Mouse (Mus musculus) liver, embryonic 14.5 days (tissue): Measurements from ENCODE around the gene Dlx4. TPM values are rescaled to one million over a fixed set of nuclear protein-coding genes. Genes with fewer than 3 reads are reported as not detected.

Source experiments
- ATAC-seq: fragments of 200-750 bp; cut with Nextera tagmentation; 2 replicates; pipeline ENCODE4 v1.8.0; 2017; ENCODE audit warnings: moderate number of reproducible peaks, mild to moderate bottlenecking, moderate library complexity; ENCODE audit not compliant: insufficient read depth
- DNase-seq, 3 experiments: peaks; one replicate each; pipeline ENCODE4 v3.0.0-alpha.2; 2012 to 2013; ENCODE audit warnings: low read depth in 3 of 3, low spot score in 3 of 3
- H3K27ac ChIP-seq: fragments of 300-500 bp; sonication (generic); 2 replicates; pipeline ENCODE4 v1.5.1; 2014; ENCODE audit warnings: moderate library complexity, mild to moderate bottlenecking, control low read depth, inconsistent platforms
- H3K27me3 ChIP-seq: fragments of 300-500 bp; sonication (generic); 2 replicates; pipeline ENCODE4 v1.6.1; 2014; ENCODE audit warnings: mild to moderate bottlenecking, low read length, moderate library complexity; ENCODE audit not compliant: control insufficient read depth, insufficient read depth
- H3K36me3 ChIP-seq: fragments of 300-500 bp; sonication (generic); replicated peaks from 2 replicates; pipeline ENCODE4 v1.6.1; 2014; ENCODE audit warnings: low read depth; ENCODE audit not compliant: control insufficient read depth, insufficient read depth
- H3K4me1 ChIP-seq, 2 experiments: fragments of 200-500 bp in 1 of 2; fragments of 300-500 bp in 1 of 2; sonication (generic) in 1 of 2; replicated peaks; 2 replicates each; pipeline ENCODE4 v1.6.1; 2012 to 2014; ENCODE audit warnings: antibody characterized with exemption in 1 of 2, inconsistent platforms in 1 of 2, low read length in 1 of 2; ENCODE audit not compliant: control insufficient read depth in 2 of 2, insufficient read depth in 2 of 2
- H3K4me2 ChIP-seq: fragments of 300-500 bp; sonication (generic); 2 replicates; pipeline ENCODE4 v1.6.1; 2014; ENCODE audit warnings: low read depth, mild to moderate bottlenecking, control low read depth, moderate library complexity
- H3K4me3 ChIP-seq, 2 experiments: fragments of 200-500 bp in 1 of 2; fragments of 300-500 bp in 1 of 2; sonication (generic) in 1 of 2; 2 replicates each; pipeline ENCODE4 v1.5.1; 2012 to 2014; ENCODE audit warnings: low read depth in 2 of 2, low read length in 2 of 2, mild to moderate bottlenecking in 2 of 2, control low read depth in 1 of 2, inconsistent platforms in 1 of 2, moderate library complexity in 1 of 2; ENCODE audit not compliant: insufficient read depth in 1 of 2
- H3K9ac ChIP-seq: fragments of 300-500 bp; sonication (generic); replicated peaks from 2 replicates; pipeline ENCODE4 v1.6.1; 2014; ENCODE audit warnings: mild to moderate bottlenecking, control low read depth, moderate library complexity
- H3K9me3 ChIP-seq: fragments of 300-500 bp; sonication (generic); 2 replicates; pipeline ENCODE4 v1.6.1; 2016; ENCODE audit warnings: low read length, mixed read lengths; ENCODE audit not compliant: control insufficient read depth
- CTCF ChIP-seq: IDR thresholded peaks from 2 replicates; pipeline ENCODE4 v1.5.1; 2016; ENCODE audit warnings: antibody characterized with exemption, low read depth, control low read depth
- EP300 ChIP-seq: IDR thresholded peaks from 2 replicates; pipeline ENCODE4 v1.6.1; 2016; ENCODE audit warnings: antibody characterized with exemption, low read depth
- WGBS: fragments of 180-500 bp; shearing (Covaris S2); extraction: QIAGEN DNeasy Blood & Tissue Kit; methylation state at CpG from one replicate; pipeline ENCODE4 v1.1.7; 2014; ENCODE audit not compliant: insufficient replicate concordance; 5-methylcytosine and 5-hydroxymethylcytosine counted together
- polyA plus RNA-seq, 2 experiments: library from polyadenylated mRNA; depleted of rRNA in 1 of 2; stranded (reverse) in 1 of 2; unstranded in 1 of 2; fragments of >200 nt; fragmentation: Nextera tagmentation in 1 of 2; extraction: Ambion mirVana in 1 of 2; gene quantifications; 2 replicates each; pipeline versions ENCODE4 v1.2.1 to v1.2.3; 2012 to 2014

The Dlx4 gene
- polyA plus RNA-seq, 2 experiments = 0.09 TPM; not detected in 1

- no peak overlapping the region for H3K27ac ChIP-seq
- no peak overlapping the region for H3K4me3 ChIP-seq
- TF ChIP-seq EP300 (no peak), CTCF (no peak)
- WGBS = 69% methylated on average over 5 of the region's 5 CpGs
- H3K27me3 ChIP-seq = no peaks in the 10 kb centered on the region
- no peak overlapping the region for H3K9ac ChIP-seq
- H3K4me2 ChIP-seq = no peak overlapping the region
- no peak for DNase-seq
- H3K4me1 ChIP-seq = peaks cover 0 to 4% of the 10 kb centered on the region in 2 experiments; a peak in 1 of 4 replicates
- ATAC-seq = no peak
- H3K36me3 ChIP-seq = no peaks in the 10 kb centered on the region
- H3K9me3 ChIP-seq = no peaks in the 10 kb centered on the region
Observed at GRCm38 (mm10) chr11:95098346-95099095, 47.5 kb downstream of the Dlx4 start.

- Histone ChIP-seq H3K27ac (no peak overlapping the region), H3K36me3 (no peaks in the 10 kb centered on the region), H3K4me1 (peaks cover 0 to 4% of the 10 kb centered on the region in 2 experiments; a peak in 1 of 4 replicates), H3K9ac (no peak overlapping the region), H3K9me3 (no peaks in the 10 kb centered on the region), H3K4me2 (no peak overlapping the region), H3K4me3 (no peak overlapping the region), H3K27me3 (no peaks in the 10 kb centered on the region)
- DNase-seq = no peak
- ATAC-seq = no peak
- TF ChIP-seq CTCF (no peak), EP300 (no peak)
- WGBS = 57% methylated on average over 6 of the region's 6 CpGs
Observed at GRCm38 (mm10) chr11:95097889-95098288, 48.2 kb downstream of the Dlx4 start.

- Histone ChIP-seq H3K9ac (no peak overlapping the region), H3K36me3 (no peaks in the 10 kb centered on the region), H3K27me3 (no peaks in the 10 kb centered on the region), H3K4me2 (no peak overlapping the region), H3K27ac (no peak overlapping the region), H3K9me3 (no peaks in the 10 kb centered on the region), H3K4me1 (peaks cover 0 to 4% of the 10 kb centered on the region in 2 experiments; a peak in 1 of 4 replicates), H3K4me3 (no peak overlapping the region)
- TF ChIP-seq CTCF (no peak), EP300 (no peak)
- WGBS = 57% methylated on average over 4 of the region's 4 CpGs
- DNase-seq (no peak), ATAC-seq (peak; percentile 41; the same call in 1 of the 2 replicates)
Observed at GRCm38 (mm10) chr11:95096608-95097373, 49.3 kb downstream of the Dlx4 start.

- TF ChIP-seq CTCF = no peak
- no peak for TF ChIP-seq EP300
- Histone ChIP-seq H3K27ac (no peak overlapping the region), H3K4me2 (no peak overlapping the region), H3K36me3 (no peaks in the 10 kb centered on the region), H3K4me3 (no peak overlapping the region), H3K4me1 (peaks cover 0 to 4% of the 10 kb centered on the region in 2 experiments; a peak in 1 of 4 replicates), H3K27me3 (no peaks in the 10 kb centered on the region), H3K9me3 (no peaks in the 10 kb centered on the region), H3K9ac (no peak overlapping the region)
- ATAC-seq (no peak), DNase-seq (no peak)
- WGBS = 67% methylated on average over 10 of the region's 10 CpGs
Observed at GRCm38 (mm10) chr11:95095596-95095995, 50.5 kb downstream of the Dlx4 start.

GRCm38 (mm10) chr11:95093077-95093476 lies 53.0 kb downstream of the Dlx4 start:
- no peak for ATAC-seq
- Histone ChIP-seq H3K27ac (no peak overlapping the region), H3K27me3 (no peaks in the 10 kb centered on the region), H3K4me3 (no peak overlapping the region), H3K9ac (no peak overlapping the region), H3K4me1 (peaks cover 0 to 4% of the 10 kb centered on the region in 2 experiments; a peak in 1 of 4 replicates), H3K36me3 (no peaks in the 10 kb centered on the region), H3K9me3 (no peaks in the 10 kb centered on the region), H3K4me2 (no peak overlapping the region)
- WGBS = 42% methylated on average over 5 of the region's 5 CpGs
- no peak for TF ChIP-seq EP300
- no peak for TF ChIP-seq CTCF
- no peak for DNase-seq

Other genes starting within 250 kb of the Dlx4 start
- gene Col1a1, start 210.0 kb downstream of the Dlx4 start, polyA plus RNA-seq (2012; rRNA removed) = 7.8 and 14.1 TPM in 2 replicates
- gene Col1a1, start 210.0 kb downstream of the Dlx4 start, polyA plus RNA-seq (2014; fragmentation: Nextera tagmentation; extraction: Ambion mirVana) = 30.8 and 37.6 TPM in 2 replicates
- not detected in 2 replicates for gene Hils1, start 178.7 kb downstream of the Dlx4 start, polyA plus RNA-seq (2012; rRNA removed)
- gene Hils1, start 178.7 kb downstream of the Dlx4 start, polyA plus RNA-seq (2014; fragmentation: Nextera tagmentation; extraction: Ambion mirVana) = not detected in 2 replicates
- gene Sgca, start 169.9 kb downstream of the Dlx4 start, polyA plus RNA-seq (2012; rRNA removed) = 0.04 TPM in 1 of 2 replicates, not detected in the other
- not detected in 2 replicates for gene Sgca, start 169.9 kb downstream of the Dlx4 start, polyA plus RNA-seq (2014; fragmentation: Nextera tagmentation; extraction: Ambion mirVana)
- gene Ppp1r9b, start 155.2 kb downstream of the Dlx4 start, polyA plus RNA-seq (2012; rRNA removed) = 14.1 and 14.9 TPM in 2 replicates
- 8.8 and 10.4 TPM in 2 replicates for gene Ppp1r9b, start 155.2 kb downstream of the Dlx4 start, polyA plus RNA-seq (2014; fragmentation: Nextera tagmentation; extraction: Ambion mirVana)
- gene Samd14, start 136.4 kb downstream of the Dlx4 start, polyA plus RNA-seq (2012; rRNA removed) = 33.1 and 41.9 TPM in 2 replicates
- 24.7 and 34.2 TPM in 2 replicates for gene Samd14, start 136.4 kb downstream of the Dlx4 start, polyA plus RNA-seq (2014; fragmentation: Nextera tagmentation; extraction: Ambion mirVana)
- 3.5 and 3.6 TPM in 2 replicates for gene Pdk2, start 104.9 kb downstream of the Dlx4 start, polyA plus RNA-seq (2012; rRNA removed)
- gene Pdk2, start 104.9 kb downstream of the Dlx4 start, polyA plus RNA-seq (2014; fragmentation: Nextera tagmentation; extraction: Ambion mirVana) = 7.0 and 9.1 TPM in 2 replicates
- 1.7 and 2.0 TPM in 2 replicates for gene Itga3, start 69.5 kb downstream of the Dlx4 start, polyA plus RNA-seq (2012; rRNA removed)
- 1.5 and 1.9 TPM in 2 replicates for gene Itga3, start 69.5 kb downstream of the Dlx4 start, polyA plus RNA-seq (2014; fragmentation: Nextera tagmentation; extraction: Ambion mirVana)
- 0.01 TPM in 1 of 2 replicates, not detected in the other for gene Dlx3, start 26.1 kb downstream of the Dlx4 start, polyA plus RNA-seq (2012; rRNA removed)
- gene Dlx3, start 26.1 kb downstream of the Dlx4 start, polyA plus RNA-seq (2014; fragmentation: Nextera tagmentation; extraction: Ambion mirVana) = not detected in 2 replicates
- gene Tac4, start 115.3 kb upstream of the Dlx4 start, polyA plus RNA-seq (2012; rRNA removed) = 0.03 and 0.04 TPM in 2 replicates
- gene Tac4, start 115.3 kb upstream of the Dlx4 start, polyA plus RNA-seq (2014; fragmentation: Nextera tagmentation; extraction: Ambion mirVana) = 0.21 TPM in 1 of 2 replicates, not detected in the other
- gene Kat7, start 164.0 kb upstream of the Dlx4 start, polyA plus RNA-seq (2012; rRNA removed) = 16.3 and 19.4 TPM in 2 replicates
- gene Kat7, start 164.0 kb upstream of the Dlx4 start, polyA plus RNA-seq (2014; fragmentation: Nextera tagmentation; extraction: Ambion mirVana) = 23.6 and 26.7 TPM in 2 replicates
- gene Fam117a, start 190.8 kb upstream of the Dlx4 start, polyA plus RNA-seq (2012; rRNA removed) = 103 and 114 TPM in 2 replicates
- 71.6 and 80.9 TPM in 2 replicates for gene Fam117a, start 190.8 kb upstream of the Dlx4 start, polyA plus RNA-seq (2014; fragmentation: Nextera tagmentation; extraction: Ambion mirVana)
- gene Slc35b1, start 238.4 kb upstream of the Dlx4 start, polyA plus RNA-seq (2012; rRNA removed) = 24.1 and 24.6 TPM in 2 replicates
- 37.4 and 44.9 TPM in 2 replicates for gene Slc35b1, start 238.4 kb upstream of the Dlx4 start, polyA plus RNA-seq (2014; fragmentation: Nextera tagmentation; extraction: Ambion mirVana)